Mouse (Mus musculus) E14TG2a.4 (cell line): Measurements from ENCODE around the gene Gm20388.

ENCODE experiments used
- H3K27me3 ChIP-seq: 2 replicates; pipeline ENCODE4 v1.6.1; 2014; ENCODE audit warnings: low read length, control low read depth; ENCODE audit not compliant: insufficient read depth
- H3K36me3 ChIP-seq: 2 replicates; pipeline ENCODE4 v1.6.1; 2014; ENCODE audit warnings: low read length, control low read depth; ENCODE audit not compliant: insufficient read depth
- H3K4me1 ChIP-seq: replicated peaks from 2 replicates; pipeline ENCODE4 v1.6.1; 2014; ENCODE audit warnings: low read depth, low read length, control low read depth
- H3K4me3 ChIP-seq: replicated peaks from 2 replicates; pipeline ENCODE4 v1.5.1; 2014; ENCODE audit warnings: mild to moderate bottlenecking, low read length
- H3K9me3 ChIP-seq: 2 replicates; pipeline ENCODE4 v1.6.1; 2014; ENCODE audit warnings: low read length, control low read depth
- CTCF ChIP-seq: conservative IDR thresholded peaks from 2 replicates; pipeline ENCODE4 v1.5.1; 2014; ENCODE audit warnings: low read length
- NANOG ChIP-seq: IDR thresholded peaks from 2 replicates; pipeline ENCODE4 v1.6.1; 2014; ENCODE audit warnings: borderline replicate concordance, low read length, mixed read lengths
- POU5F1 ChIP-seq: IDR thresholded peaks from 2 replicates; pipeline ENCODE4 v1.6.1; 2014; ENCODE audit warnings: low read length, borderline replicate concordance

Gene Gm20388

DNA sequence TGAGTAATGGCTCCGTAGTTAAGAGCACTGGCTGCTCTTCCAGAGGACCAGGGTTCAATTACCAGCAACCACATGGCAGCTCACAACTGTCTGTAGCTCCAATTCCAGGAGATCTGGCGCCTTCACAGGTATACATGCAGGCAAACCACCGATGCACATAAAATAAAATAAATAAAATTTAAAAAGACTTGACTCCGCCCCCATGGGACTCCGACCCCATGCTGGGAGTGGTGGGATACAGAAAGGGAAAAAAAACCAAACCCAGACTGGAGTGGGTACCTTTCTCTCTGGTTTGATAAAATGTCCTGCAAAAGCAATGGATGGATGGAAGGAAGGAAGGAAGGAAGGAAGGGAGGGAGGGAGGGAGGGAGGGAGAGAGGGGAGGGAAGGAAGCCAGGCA is 409.5 kb downstream of the Gm20388 start:
- peaks cover 14% of the 10 kb centered on the region for H3K27me3 ChIP-seq
- no peaks in the 10 kb centered on the region for H3K36me3 ChIP-seq

GRCm38 (mm10) chr8:120321724-120322123 is 411.1 kb downstream of the Gm20388 start:
- Histone ChIP-seq H3K4me3 (no peak overlapping the region), H3K36me3 (no peaks in the 10 kb centered on the region), H3K9me3 (no peaks in the 10 kb centered on the region), H3K4me1 (peaks cover 34% of the 10 kb centered on the region), H3K27me3 (peaks cover 14% of the 10 kb centered on the region)
- no peak for TF ChIP-seq NANOG
- peak; percentile 84 for TF ChIP-seq CTCF

More for the DNA sequence above, 409.5 kb downstream of the Gm20388 start:
- no peak for TF ChIP-seq POU5F1
- TF ChIP-seq NANOG: no peak
- no peak for TF ChIP-seq CTCF
- H3K4me3 ChIP-seq: 0 out of 2 replicates have a peak overlapping the region, but pooled peaks have one; percentile 8
- H3K4me1 ChIP-seq: peaks cover 29% of the 10 kb centered on the region
- no peaks in the 10 kb centered on the region for H3K9me3 ChIP-seq

DNA sequence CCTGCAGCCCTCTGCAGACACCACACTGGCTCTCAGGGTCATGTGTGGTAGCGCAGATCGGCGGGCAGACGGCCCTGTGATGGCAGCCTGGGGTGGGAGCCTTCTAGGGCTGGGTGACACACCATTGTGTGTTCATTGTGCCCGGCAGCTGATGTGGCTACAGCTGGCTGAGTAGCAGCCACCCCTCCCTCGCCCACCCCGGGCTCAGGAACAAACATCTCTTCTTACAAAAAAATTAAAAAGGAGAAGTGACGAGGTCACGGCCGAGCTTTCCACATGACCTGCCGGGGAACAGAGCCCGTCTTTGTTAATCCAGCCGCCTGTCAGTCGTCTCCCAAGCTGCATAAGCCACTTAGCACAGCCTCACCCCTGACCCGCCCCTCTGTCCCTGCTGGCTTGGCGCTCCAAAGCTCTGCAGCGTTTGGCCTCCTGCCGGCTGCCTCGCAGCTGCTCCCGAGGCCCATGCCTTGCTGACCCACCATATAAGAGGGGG is 412.4 kb downstream of the Gm20388 start:
- Histone ChIP-seq H3K9me3 (no peaks in the 10 kb centered on the region), H3K4me3 (peak overlapping the region; percentile 32; the same call in 1 of the 2 replicates), H3K4me1 (peaks cover 44% of the 10 kb centered on the region), H3K27me3 (peaks cover 11% of the 10 kb centered on the region), H3K36me3 (no peaks in the 10 kb centered on the region)
- TF ChIP-seq CTCF (no peak), POU5F1 (no peak), NANOG (no peak)

DNA sequence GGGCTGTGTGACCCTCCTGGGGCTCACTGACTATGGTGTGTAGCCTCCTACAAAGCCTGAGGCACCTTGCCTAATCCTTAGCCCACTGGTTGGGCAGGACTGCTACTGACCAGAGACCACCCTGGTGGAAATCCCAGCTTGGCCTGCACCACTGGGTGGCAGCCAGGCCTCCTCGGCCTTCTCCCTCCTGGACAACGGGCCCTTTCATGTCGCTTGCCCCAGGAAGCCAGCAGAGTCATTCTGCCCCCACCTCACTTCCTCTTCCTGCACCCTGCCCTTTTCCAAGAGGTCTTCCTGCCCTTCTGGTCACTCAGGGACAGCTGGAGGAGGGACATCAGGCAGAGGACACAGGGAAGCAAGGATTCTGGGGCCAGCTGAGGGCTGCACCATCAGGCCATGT is 413.9 kb downstream of the Gm20388 start:
- Histone ChIP-seq H3K27me3 (peaks cover 10% of the 10 kb centered on the region; the same call in 1 of the 2 replicates), H3K4me3 (no peak overlapping the region), H3K36me3 (no peaks in the 10 kb centered on the region), H3K4me1 (peaks cover 57% of the 10 kb centered on the region), H3K9me3 (no peaks in the 10 kb centered on the region)
- TF ChIP-seq CTCF (no peak), NANOG (no peak), POU5F1 (no peak)

DNA sequence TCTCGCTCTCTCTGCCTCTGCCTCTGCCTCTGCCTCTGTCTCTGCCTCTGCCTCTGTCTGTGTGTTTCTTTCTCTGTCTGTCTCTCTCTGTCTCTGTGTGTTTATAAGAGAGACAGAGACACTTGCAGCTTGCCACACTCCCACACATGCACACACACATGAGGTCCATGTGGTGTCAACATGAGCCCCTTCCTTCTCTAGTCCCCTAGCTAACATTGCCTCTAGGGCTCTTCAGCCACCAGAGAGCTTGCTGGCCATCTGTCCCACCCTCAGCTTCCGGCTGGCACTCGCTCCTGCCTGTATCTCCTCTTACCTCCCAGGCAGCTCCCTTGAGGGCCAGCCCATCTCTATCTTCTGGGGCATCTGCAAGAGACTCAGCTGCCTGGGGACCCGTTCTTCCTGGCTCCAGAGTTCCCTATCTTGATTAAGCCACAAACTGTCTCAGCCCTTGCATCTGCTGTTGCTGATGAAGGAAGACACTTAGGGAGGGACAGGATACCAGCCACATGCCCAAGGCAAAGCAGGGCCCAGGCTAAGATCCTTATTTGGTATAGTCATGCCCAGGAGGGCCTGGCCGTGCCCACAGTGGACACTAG is 414.6 kb downstream of the Gm20388 start:
- H3K36me3 ChIP-seq: no peaks in the 10 kb centered on the region
- H3K4me3 ChIP-seq: no peak overlapping the region
- peaks cover 10% of the 10 kb centered on the region; the same call in 1 of the 2 replicates for H3K27me3 ChIP-seq
- TF ChIP-seq NANOG (no peak), POU5F1 (no peak), CTCF (no peak)
- peaks cover 57% of the 10 kb centered on the region for H3K4me1 ChIP-seq
- no peaks in the 10 kb centered on the region for H3K9me3 ChIP-seq

DNA sequence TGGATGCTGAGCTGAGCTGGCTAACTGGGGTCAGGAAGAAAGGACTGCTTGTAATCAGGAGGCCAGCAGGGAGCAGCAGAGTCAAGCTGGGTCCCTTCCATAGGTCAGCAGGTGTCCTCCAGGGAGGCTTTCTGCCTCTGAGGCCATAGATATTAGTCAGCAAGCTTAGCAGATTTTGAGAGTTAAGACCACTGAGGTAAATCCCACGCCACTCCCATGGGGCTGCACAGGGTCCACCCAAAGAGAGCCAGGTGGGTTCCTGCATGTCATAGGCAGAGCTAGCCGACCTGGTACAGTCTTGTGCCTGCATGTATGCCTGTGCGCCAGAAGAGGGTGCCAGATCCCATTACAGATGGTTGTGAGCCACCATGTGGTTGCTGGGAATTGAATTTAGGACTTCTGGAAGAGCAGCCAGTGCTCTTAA is 416.5 kb downstream of the Gm20388 start:
- peaks cover 73% of the 10 kb centered on the region for H3K4me1 ChIP-seq
- H3K27me3 ChIP-seq: peaks cover 10% of the 10 kb centered on the region; the same call in 1 of the 2 replicates
- no peaks in the 10 kb centered on the region for H3K36me3 ChIP-seq
- H3K9me3 ChIP-seq: no peaks in the 10 kb centered on the region
- no peak for TF ChIP-seq NANOG
- TF ChIP-seq POU5F1: no peak
- TF ChIP-seq CTCF: 0 out of 2 replicates have a peak, but pooled peaks have one; percentile 32
- H3K4me3 ChIP-seq: no peak overlapping the region

DNA sequence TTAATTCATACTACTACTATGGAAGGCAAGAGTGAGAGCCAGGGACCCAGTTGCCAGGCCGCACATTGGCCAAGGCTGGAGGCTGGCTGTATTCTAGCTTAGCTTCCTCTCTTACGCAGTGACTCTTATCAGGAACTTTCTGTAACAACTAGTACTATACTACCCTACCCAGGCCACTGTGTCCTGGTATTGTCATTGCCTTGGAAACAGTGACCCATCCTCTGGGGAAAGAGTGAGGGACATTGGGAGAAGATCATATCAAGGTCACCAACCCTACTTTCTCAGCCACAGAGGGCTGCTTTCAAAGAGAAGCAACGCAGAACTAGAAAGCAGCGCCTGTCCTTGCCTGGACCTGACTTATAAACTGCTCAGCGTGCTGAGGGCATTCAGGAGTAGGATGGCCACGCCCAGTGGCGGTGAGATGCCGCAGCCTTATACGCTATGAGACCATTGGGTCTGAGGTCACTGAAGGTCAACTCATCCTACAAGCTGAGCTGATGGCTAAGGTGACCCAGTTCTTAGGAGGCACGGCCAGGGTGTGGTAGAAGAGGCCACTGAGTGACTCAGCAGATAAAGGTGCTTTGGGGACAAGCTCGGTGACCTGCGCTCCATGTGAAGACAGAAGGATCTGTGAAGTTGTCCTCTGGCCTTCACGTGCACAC is 417.9 kb downstream of the Gm20388 start:
- no peaks in the 10 kb centered on the region for H3K9me3 ChIP-seq
- no peaks in the 10 kb centered on the region for H3K36me3 ChIP-seq
- TF ChIP-seq NANOG (no peak), POU5F1 (no peak), CTCF (no peak)
- H3K27me3 ChIP-seq: peaks cover 7% of the 10 kb centered on the region; the same call in 1 of the 2 replicates
- 0 out of 2 replicates have a peak overlapping the region, but pooled peaks have one; percentile 7 for H3K4me3 ChIP-seq
- H3K4me1 ChIP-seq: peaks cover 73% of the 10 kb centered on the region

- 0 out of 2 replicates have a peak overlapping the region, but pooled peaks have one; percentile 7 for H3K4me3 ChIP-seq
- peaks cover 76% of the 10 kb centered on the region for H3K4me1 ChIP-seq
- no peaks in the 10 kb centered on the region for H3K36me3 ChIP-seq
- peaks cover 5% of the 10 kb centered on the region; the same call in 1 of the 2 replicates for H3K27me3 ChIP-seq
- TF ChIP-seq POU5F1: no peak
- TF ChIP-seq CTCF: no peak
- TF ChIP-seq NANOG: no peak
- H3K9me3 ChIP-seq: no peaks in the 10 kb centered on the region
Observed at GRCm38 (mm10) chr8:120329030-120329748, 418.5 kb downstream of the Gm20388 start.
